Mouse (Mus musculus): ENCODE data around the gene Rnase4.

DNA sequence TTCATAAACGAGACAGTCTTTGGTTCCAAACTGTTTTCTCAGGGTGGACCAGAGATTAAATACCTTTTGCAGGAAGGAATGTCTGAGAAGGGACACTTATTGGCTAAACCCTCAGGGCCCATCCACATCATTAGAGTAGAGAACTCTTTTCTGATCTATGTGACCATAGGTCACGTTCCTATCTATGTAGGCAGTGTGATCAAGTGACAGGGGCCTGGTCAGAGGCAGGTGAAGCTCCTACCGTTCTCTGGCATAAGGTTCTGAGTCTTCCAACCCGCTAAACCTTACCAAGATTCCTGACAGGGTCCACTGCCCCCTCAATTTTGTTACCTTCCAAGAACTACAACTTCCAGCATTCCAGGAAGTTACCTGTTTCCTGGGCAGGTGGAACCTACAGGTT is 51.2 kb downstream of the Rnase4 start:
- TF ChIP-seq CTCF (IDR thresholded peaks at IDR 0.05; ENCODE audit: low read depth): no peak
- no peak for TF ChIP-seq EP300 (IDR thresholded peaks at IDR 0.05; ENCODE audit: low read depth)
